Mouse (Mus musculus) CH12.LX (cell line): ENCODE data around the gene Vav2. TPM values are rescaled to one million over a fixed set of nuclear protein-coding genes. Genes with fewer than 3 reads are reported as not detected.
A peak's percentile ranks its signal among the peaks of the same experiment; 100 is the strongest.

ENCODE experiments used
- DNase-seq: peaks from one replicate; pipeline ENCODE4 v3.0.0-alpha.2; 2013; ENCODE audit errors: extremely low read depth
- H3K27ac ChIP-seq: 2 replicates; pipeline ENCODE4 v1.5.1; 2012; ENCODE audit warnings: low read depth, mild to moderate bottlenecking, control low read depth, moderate library complexity; ENCODE audit not compliant: insufficient read depth
- H3K27me3 ChIP-seq: replicated peaks from 2 replicates; pipeline ENCODE3; 2012; ENCODE audit warnings: inconsistent platforms
- H3K36me3 ChIP-seq, 2 experiments: replicated peaks in 1 of 2; 2 replicates each; pipeline versions ENCODE3 to v1.6.1; 2012; ENCODE audit warnings: inconsistent platforms in 1 of 2, low read length in 1 of 2, mild to moderate bottlenecking in 1 of 2, mixed read lengths in 1 of 2, moderate library complexity in 1 of 2; ENCODE audit not compliant: control insufficient read depth in 1 of 2, insufficient read depth in 1 of 2
- H3K4me1 ChIP-seq, 2 experiments: 2 replicates each; pipeline ENCODE4 v1.6.1; 2012; ENCODE audit warnings: inconsistent platforms in 1 of 2, moderate library complexity in 1 of 2; ENCODE audit not compliant: insufficient read depth in 2 of 2, control insufficient read depth in 1 of 2
- H3K4me2 ChIP-seq: 2 replicates; pipeline ENCODE4 v1.6.1; 2012; ENCODE audit warnings: low read depth, mild to moderate bottlenecking, control low read depth; ENCODE audit not compliant: poor library complexity, insufficient read depth, severe bottlenecking
- H3K4me3 ChIP-seq, 3 experiments: fragments of 150-350 bp in 1 of 3; sonication (generic) in 1 of 3; replicated peaks in 1 of 3; 2 replicates each; pipeline versions ENCODE3 to v1.5.1; 2011 to 2012; ENCODE audit warnings: low read depth in 2 of 3, low read length in 2 of 3, mild to moderate bottlenecking in 2 of 3, moderate library complexity in 2 of 3, control low read depth in 1 of 3, improper control_type of control experiment in 1 of 3, inconsistent platforms in 1 of 3, mixed read lengths in 1 of 3; ENCODE audit not compliant: poor library complexity in 1 of 3
- H3K79me2 ChIP-seq: replicated peaks from 2 replicates; pipeline ENCODE4 v1.6.1; 2012; ENCODE audit warnings: mild to moderate bottlenecking, moderate library complexity; ENCODE audit not compliant: control insufficient read depth, poor library complexity, insufficient read depth, severe bottlenecking; ENCODE audit errors: extremely low read depth
- H3K9ac ChIP-seq: 2 replicates; pipeline ENCODE4 v1.6.1; 2012; ENCODE audit warnings: low read depth, mild to moderate bottlenecking, control low read depth, moderate library complexity; ENCODE audit not compliant: insufficient read depth
- H3K9me3 ChIP-seq: replicated peaks from 2 replicates; pipeline ENCODE3; 2012; ENCODE audit warnings: low read length, inconsistent platforms, mixed read lengths
- CHD1 ChIP-seq: IDR thresholded peaks from 2 replicates; pipeline ENCODE4 v1.6.1; 2012; ENCODE audit warnings: low read depth, low read length, improper control_type of control experiment, inconsistent platforms
- E2F4 ChIP-seq: IDR thresholded peaks from 2 replicates; pipeline ENCODE4 v1.6.1; 2011; ENCODE audit warnings: low read depth, low read length, improper control_type of control experiment; ENCODE audit not compliant: insufficient replicate concordance
- ELF1 ChIP-seq: IDR thresholded peaks from 2 replicates; pipeline ENCODE4 v1.6.1; 2014; ENCODE audit warnings: low read depth, mild to moderate bottlenecking, inconsistent platforms, low read length, improper control_type of control experiment
- GABPA ChIP-seq: IDR thresholded peaks from 2 replicates; pipeline ENCODE4 v1.6.1; 2012; ENCODE audit warnings: low read depth, low read length, improper control_type of control experiment, inconsistent platforms; ENCODE audit not compliant: insufficient replicate concordance
- HCFC1 ChIP-seq: IDR thresholded peaks from 2 replicates; pipeline ENCODE4 v1.6.1; 2012; ENCODE audit warnings: low read depth, mild to moderate bottlenecking, inconsistent platforms, low read length, improper control_type of control experiment
- IRF4 ChIP-seq: IDR thresholded peaks from 2 replicates; pipeline ENCODE4 v1.6.1; 2014; ENCODE audit warnings: low read depth, mild to moderate bottlenecking, inconsistent platforms, low read length, improper control_type of control experiment
- JUN ChIP-seq: IDR thresholded peaks from 2 replicates; pipeline ENCODE4 v1.6.1; 2011; ENCODE audit warnings: low read depth, mild to moderate bottlenecking, low read length, improper control_type of control experiment, moderate library complexity; ENCODE audit not compliant: insufficient read depth
- JUND ChIP-seq: conservative IDR thresholded peaks from 2 replicates; pipeline ENCODE4 v1.6.1; 2011; ENCODE audit warnings: low read depth, low read length, improper control_type of control experiment
- MAFK ChIP-seq: IDR thresholded peaks from 2 replicates; pipeline ENCODE4 v1.6.1; 2011; ENCODE audit warnings: low read length, improper control_type of control experiment; ENCODE audit not compliant: insufficient replicate concordance
- MAZ ChIP-seq: IDR thresholded peaks from 2 replicates; pipeline ENCODE4 v1.6.1; 2012; ENCODE audit warnings: low read depth, mild to moderate bottlenecking, inconsistent platforms, low read length, improper control_type of control experiment, moderate library complexity
- MYC ChIP-seq: IDR thresholded peaks from 2 replicates; pipeline ENCODE4 v1.6.1; 2011; ENCODE audit warnings: low read depth, mild to moderate bottlenecking, improper control_type of control experiment, low read length
- RCOR1 ChIP-seq: conservative IDR thresholded peaks from 2 replicates; pipeline ENCODE4 v1.6.1; 2012; ENCODE audit warnings: low read depth, mild to moderate bottlenecking, inconsistent platforms, low read length, improper control_type of control experiment
- SMC3 ChIP-seq: IDR thresholded peaks from 2 replicates; pipeline ENCODE4 v1.6.1; 2011; ENCODE audit warnings: low read depth, low read length, improper control_type of control experiment
- TBP ChIP-seq: conservative IDR thresholded peaks from 2 replicates; pipeline ENCODE4 v1.6.1; 2011; ENCODE audit warnings: low read depth, low read length, improper control_type of control experiment
- USF1 ChIP-seq: IDR thresholded peaks from 2 replicates; pipeline ENCODE4 v1.6.1; 2014; ENCODE audit warnings: low read depth, mild to moderate bottlenecking, inconsistent platforms, low read length, improper control_type of control experiment
- USF2 ChIP-seq: conservative IDR thresholded peaks from 2 replicates; pipeline ENCODE4 v1.6.1; 2011; ENCODE audit warnings: low read depth, low read length, improper control_type of control experiment
- ZMIZ1 ChIP-seq: IDR thresholded peaks from 2 replicates; pipeline ENCODE4 v1.6.1; 2012; ENCODE audit warnings: low read depth, mild to moderate bottlenecking, inconsistent platforms, low read length, improper control_type of control experiment
- dilution Hi-C: fragments of 300-500 bp; cut with MboI; formaldehyde crosslinking; loops from 2 replicates; pipeline ENCODE4 v1.14.3; 2020; ENCODE audit warnings: low sequenced_read_pairs; ENCODE audit not compliant: extremely low pct_unique_long_range_greater_than_20kb, extremely low pct_ligation_motif_present
- in situ Hi-C: fragments of 300-500 bp; cut with MboI; formaldehyde crosslinking; loops from 3 replicates; pipeline ENCODE4 v1.14.3; 2019; ENCODE audit warnings: low sequenced_read_pairs, low pct_ligation_motif_present, low pct_unique_long_range_greater_than_20kb, mixed read lengths
- polyA plus RNA-seq: library from polyadenylated mRNA; unstranded; fragments of >175 nt; gene quantifications from 2 replicates; pipeline ENCODE4 v1.2.1, GENCODE M21; 2012; ENCODE audit warnings: low read depth; ENCODE audit not compliant: insufficient read length
- total RNA-seq, 2 experiments: library from RNA; depleted of rRNA; stranded (reverse); fragments of 300-350 nt in 1 of 2; fragments of >200 nt in 1 of 2; gene quantifications; 2 replicates each; pipeline ENCODE4 v1.2.3; 2012 to 2014

The Vav2 gene
- total and polyA plus RNA-seq, 3 experiments = 31.5 to 46.8 (median 46.6) TPM

DNA sequence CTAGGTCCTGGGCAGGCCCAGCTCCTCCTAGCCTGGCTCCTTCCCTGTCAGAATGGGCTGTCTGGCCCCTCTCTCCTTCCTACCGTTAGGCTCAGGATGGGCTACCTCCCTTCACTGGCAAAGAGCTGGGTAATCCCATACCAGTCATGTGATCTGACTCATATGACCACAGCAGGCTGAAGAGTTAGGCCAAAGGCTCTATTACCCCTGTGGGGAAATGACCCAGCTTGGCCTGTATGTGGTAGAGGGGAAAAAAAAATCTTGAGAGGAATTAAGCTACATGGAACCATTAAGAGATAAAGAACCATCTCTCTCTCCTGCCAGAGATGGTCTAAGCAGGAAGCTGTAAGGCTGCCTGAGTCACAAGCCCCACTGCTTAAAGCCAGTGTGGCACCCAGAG, 108.6 kb downstream of the Vav2 start:
- dilution Hi-C loops = no loop called here
- Histone ChIP-seq H3K79me2 (peaks cover 38% of the 10 kb centered on the region), H3K9me3 (no peaks in the 10 kb centered on the region), H3K4me1 (peaks cover 50 to 96% of the 10 kb centered on the region in 2 experiments), H3K9ac (no peak overlapping the region), H3K27ac (peak overlapping the region; percentile 58; the same call in 1 of the 2 replicates), H3K4me3 (no peak overlapping the region), H3K36me3 (peaks cover 24 to 75% of the 10 kb centered on the region in 2 experiments), H3K27me3 (no peaks in the 10 kb centered on the region), H3K4me2 (no peak overlapping the region)
- TF ChIP-seq TBP = no peak
- no peak for TF ChIP-seq GABPA
- TF ChIP-seq USF2 = 0 out of 2 replicates have a peak, but pooled peaks have one; percentile 17
- TF ChIP-seq USF1 = peak; percentile 55
- TF ChIP-seq JUN = no peak
- no peak for TF ChIP-seq HCFC1
- no peak for TF ChIP-seq JUND
- no peak for DNase-seq
- in situ Hi-C loops = no loop called here

DNA sequence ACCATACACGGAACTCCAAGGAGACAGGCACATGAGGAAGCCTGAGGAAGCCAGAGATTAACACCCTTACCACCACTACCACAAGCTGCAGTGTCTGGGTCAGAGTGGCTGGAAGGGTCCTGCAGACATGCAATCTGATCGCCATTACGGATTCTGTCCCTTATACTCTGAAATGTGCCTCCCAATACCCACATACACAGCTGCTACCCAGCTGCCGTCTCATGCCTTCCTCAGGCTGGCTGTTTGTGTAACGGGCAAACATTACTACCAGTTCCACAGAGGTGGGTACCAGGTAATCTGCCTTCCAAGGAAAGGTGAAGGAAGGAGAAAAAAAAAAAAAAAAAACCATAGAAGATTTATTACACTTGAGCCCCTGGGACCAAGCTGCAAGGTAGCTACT, 110.7 kb downstream of the Vav2 start:
- no peak overlapping the region for H3K4me2 ChIP-seq
- no peak overlapping the region for H3K4me3 ChIP-seq
- H3K9ac ChIP-seq = no peak overlapping the region
- peaks cover 59 to 95% of the 10 kb centered on the region in 2 experiments for H3K4me1 ChIP-seq
- 0 out of 2 replicates have a peak overlapping the region, but pooled peaks have one; percentile 26 for H3K27ac ChIP-seq
- peaks cover 24 to 61% of the 10 kb centered on the region in 2 experiments for H3K36me3 ChIP-seq
- peaks cover 42% of the 10 kb centered on the region for H3K79me2 ChIP-seq
- in situ Hi-C loops (no loop called here), dilution Hi-C loops (no loop called here)
- DNase-seq = no peak
- no peaks in the 10 kb centered on the region for H3K9me3 ChIP-seq
- no peaks in the 10 kb centered on the region for H3K27me3 ChIP-seq
- no peak for TF ChIP-seq E2F4
- TF ChIP-seq SMC3 = no peak
- TF ChIP-seq MAZ = no peak
- TF ChIP-seq RCOR1 = no peak
- no peak for TF ChIP-seq MYC
- no peak for TF ChIP-seq MAFK
- TF ChIP-seq ZMIZ1 = no peak
- TF ChIP-seq ELF1 = no peak
- no peak for TF ChIP-seq GABPA
- no peak for TF ChIP-seq IRF4
- no peak for TF ChIP-seq JUN
- TF ChIP-seq CHD1 = no peak
